Mouse (Mus musculus) thymus, adult 2 months (tissue): Measurements from ENCODE around the gene Muc1. TPM values are rescaled to one million over a fixed set of nuclear protein-coding genes. Genes with fewer than 3 reads are reported as not detected.

Source experiments
- DNase-seq: peaks from one replicate; pipeline ENCODE4 v3.0.0; 2021
- H3K27ac ChIP-seq: fragments of 200-500 bp; 2 replicates; pipeline ENCODE4 v1.5.1; 2012; ENCODE audit warnings: low read length, control low read depth; ENCODE audit not compliant: control insufficient read depth, insufficient read depth
- H3K27me3 ChIP-seq: fragments of 200-500 bp; 2 replicates; pipeline ENCODE4 v1.6.1; 2012; ENCODE audit warnings: mild to moderate bottlenecking, low read length, moderate library complexity, mixed read lengths; ENCODE audit not compliant: control insufficient read depth, insufficient read depth
- H3K36me3 ChIP-seq: fragments of 200-500 bp; 2 replicates; pipeline ENCODE4 v1.6.1; 2012; ENCODE audit warnings: mild to moderate bottlenecking, low read length, moderate library complexity; ENCODE audit not compliant: control insufficient read depth, insufficient read depth
- H3K4me1 ChIP-seq: fragments of 200-500 bp; replicated peaks from 2 replicates; pipeline ENCODE4 v1.6.1; 2012; ENCODE audit warnings: low read length; ENCODE audit not compliant: control insufficient read depth, insufficient read depth
- H3K4me3 ChIP-seq: fragments of 200-500 bp; 2 replicates; pipeline ENCODE4 v1.5.1; 2012; ENCODE audit warnings: mild to moderate bottlenecking, low read length, control low read depth, moderate library complexity; ENCODE audit not compliant: control insufficient read depth, insufficient read depth
- CTCF ChIP-seq: fragments of 200-500 bp; IDR thresholded peaks from 2 replicates; pipeline ENCODE4 v1.5.1; 2012; ENCODE audit warnings: mild to moderate bottlenecking, control low read depth, low read length, moderate library complexity, borderline replicate concordance; ENCODE audit not compliant: control insufficient read depth, poor library complexity, insufficient read depth; ENCODE audit errors: extremely low read depth
- POLR2A ChIP-seq: fragments of 200-500 bp; IDR thresholded peaks from 2 replicates; pipeline ENCODE4 v1.6.1; 2012; ENCODE audit warnings: mild to moderate bottlenecking, low read length, control low read depth, moderate library complexity; ENCODE audit not compliant: control insufficient read depth, poor library complexity, insufficient read depth; ENCODE audit errors: extremely low read depth
- WGBS: fragments of 180-500 bp; shearing (Covaris S2); methylation state at CpG from one replicate; pipeline ENCODE4 v1.1.7; 2018; 5-methylcytosine and 5-hydroxymethylcytosine counted together
- polyA plus RNA-seq: library from polyadenylated mRNA; depleted of rRNA; stranded (reverse); fragments of >200 nt; gene quantifications from 2 replicates; pipeline ENCODE4 v1.2.3, GENCODE M21; 2012

Gene Muc1
- polyA plus RNA-seq, 1 experiment: 14.1 TPM

DNA sequence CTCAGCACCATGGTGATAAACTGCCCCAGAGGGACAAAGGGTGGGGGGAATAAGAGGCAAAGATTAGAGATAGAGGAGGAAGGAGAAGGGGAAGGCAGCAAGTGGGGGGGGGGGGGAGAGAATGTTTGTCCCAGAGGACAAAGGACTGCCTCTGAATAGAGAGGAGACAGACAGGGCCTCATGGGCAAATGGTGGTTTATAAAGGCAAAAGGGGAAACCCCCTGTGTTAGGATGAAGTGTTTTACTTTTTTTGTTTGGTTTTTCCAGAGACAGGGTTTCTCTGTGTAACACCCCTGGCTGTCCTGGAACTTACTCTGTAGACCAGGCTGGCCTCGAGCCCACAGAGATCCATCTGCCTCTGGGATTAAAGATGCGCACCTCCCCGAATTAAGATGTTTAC, 31.4 kb downstream of the Muc1 start:
- Histone ChIP-seq H3K36me3 (no peaks in the 10 kb centered on the region), H3K27ac (no peak overlapping the region), H3K4me3 (no peak overlapping the region), H3K4me1 (no peaks in the 10 kb centered on the region), H3K27me3 (no peaks in the 10 kb centered on the region)
- no peak for DNase-seq
- TF ChIP-seq CTCF: no peak
- no peak for TF ChIP-seq POLR2A
- 93% methylated on average over 3 of the region's 3 CpGs for WGBS

DNA sequence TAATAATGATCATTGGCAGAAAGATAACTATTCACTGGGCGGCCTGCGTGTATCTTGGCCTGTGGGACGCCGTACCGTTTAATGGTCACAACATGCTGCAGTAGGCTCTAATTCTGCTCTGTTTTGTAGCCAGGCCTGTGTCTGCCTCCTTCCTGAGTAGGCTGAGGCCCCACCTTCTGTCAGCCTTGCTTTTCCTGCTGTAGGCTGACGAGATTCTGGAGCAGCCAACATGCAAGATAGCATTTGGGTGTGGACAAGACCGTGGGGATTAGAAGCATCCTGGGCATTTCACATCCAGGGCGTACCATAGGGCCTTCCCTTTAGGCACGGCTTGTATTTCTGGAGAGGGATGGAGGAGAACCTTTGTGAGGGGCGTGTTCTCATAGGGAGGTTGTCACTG, 33.6 kb downstream of the Muc1 start:
- no peak overlapping the region for H3K4me3 ChIP-seq
- TF ChIP-seq CTCF (no peak), POLR2A (no peak)
- peaks cover 4% of the 10 kb centered on the region for H3K4me1 ChIP-seq
- H3K36me3 ChIP-seq: no peaks in the 10 kb centered on the region
- H3K27me3 ChIP-seq: no peaks in the 10 kb centered on the region
- WGBS: 74% methylated on average over 10 of the region's 10 CpGs
- no peak for DNase-seq
- no peak overlapping the region; the same call in 1 of the 2 replicates for H3K27ac ChIP-seq

DNA sequence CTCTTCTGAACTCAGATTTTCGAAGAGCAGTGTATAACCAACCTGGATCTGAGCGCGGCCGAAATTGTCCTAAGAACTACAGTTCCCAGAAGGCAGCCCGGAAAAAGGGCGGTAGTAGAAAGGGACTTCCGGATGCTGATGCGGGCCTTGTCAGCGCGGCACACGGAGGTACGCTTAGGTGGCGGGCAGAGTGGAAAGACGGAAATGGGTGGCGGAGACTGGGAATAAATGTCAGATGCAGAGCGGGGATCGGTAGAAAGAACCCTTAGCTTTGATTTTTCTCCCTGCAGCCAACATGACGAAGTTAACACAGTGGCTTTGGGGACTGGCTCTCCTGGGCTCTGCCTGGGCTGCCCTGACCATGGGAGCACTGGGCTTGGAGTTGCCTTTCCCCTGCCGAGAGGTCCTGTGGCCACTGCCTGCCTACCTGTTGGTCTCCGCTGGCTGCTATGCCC, 37.6 kb downstream of the Muc1 start:
- WGBS: under 1% methylated on average over 20 of the region's 20 CpGs
- Histone ChIP-seq H3K27ac (no peak overlapping the region), H3K36me3 (no peaks in the 10 kb centered on the region), H3K27me3 (no peaks in the 10 kb centered on the region), H3K4me3 (peak overlapping the region; percentile 81), H3K4me1 (peaks cover 25% of the 10 kb centered on the region)
- 0 out of 2 replicates have a peak, but pooled peaks have one; percentile 15 for TF ChIP-seq CTCF
- peak; percentile 78 for TF ChIP-seq POLR2A
- peak; percentile 80 for DNase-seq

DNA sequence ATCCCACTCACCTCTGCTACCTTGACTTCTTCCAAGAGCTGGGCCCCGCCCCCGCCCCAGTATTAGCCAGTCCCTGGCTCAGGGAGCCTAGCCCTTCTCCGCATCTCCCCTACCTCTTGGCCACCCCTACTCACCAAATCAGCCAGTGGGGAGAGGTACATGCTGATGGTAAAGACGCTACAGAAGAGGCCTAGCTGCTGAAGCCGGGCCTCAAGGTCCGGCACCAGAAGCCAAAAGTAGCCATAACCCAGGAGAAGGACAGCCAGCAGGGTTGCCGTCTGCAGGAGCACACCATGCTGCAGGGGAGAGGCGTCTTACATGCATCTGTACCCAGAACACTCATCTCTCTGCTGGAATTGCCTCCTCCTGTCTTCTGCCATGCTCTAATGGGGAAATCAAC, 40.1 kb downstream of the Muc1 start:
- Histone ChIP-seq H3K27ac (no peak overlapping the region), H3K4me3 (no peak overlapping the region), H3K36me3 (no peaks in the 10 kb centered on the region), H3K4me1 (peaks cover 25% of the 10 kb centered on the region), H3K27me3 (no peaks in the 10 kb centered on the region)
- DNase-seq: no peak
- TF ChIP-seq POLR2A: no peak
- no peak for TF ChIP-seq CTCF
- WGBS: 95% methylated on average over 8 of the region's 8 CpGs

DNA sequence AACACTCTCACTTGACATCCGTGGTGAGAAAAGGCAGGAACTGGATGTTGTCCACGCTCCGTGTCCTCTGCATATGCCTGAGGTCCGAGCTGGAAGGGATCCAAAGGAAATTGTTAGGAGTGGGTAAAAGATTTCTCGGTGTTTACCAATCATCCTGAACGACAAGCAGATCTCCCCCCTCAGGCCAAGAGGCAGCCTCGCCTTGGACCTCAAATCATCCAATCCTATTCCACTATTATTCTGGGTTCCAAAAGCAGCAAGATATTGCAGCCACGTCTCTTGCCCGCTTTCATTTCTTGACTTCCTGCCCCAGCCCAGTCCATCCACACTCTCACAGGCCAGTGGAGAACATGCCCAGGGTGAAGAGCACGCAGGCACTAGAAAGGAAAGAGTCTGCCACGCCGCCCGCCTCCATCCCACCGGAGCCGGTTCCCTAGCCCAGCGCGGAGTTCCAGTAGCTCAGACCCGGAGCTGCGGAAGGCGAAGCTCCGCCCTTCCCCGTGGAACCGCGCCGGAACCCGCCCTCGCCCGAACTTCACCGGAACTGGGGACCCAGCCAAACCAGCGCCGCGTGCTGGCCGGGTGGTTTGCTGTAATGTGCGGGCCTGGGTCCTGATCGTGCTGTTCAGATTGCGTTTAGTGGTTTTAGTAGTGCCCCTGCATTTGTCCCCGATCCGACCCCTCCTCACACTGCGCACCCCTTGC, 41.3 kb downstream of the Muc1 start, which contains the start of gene Slc50a1:
Gene Slc50a1, minus strand, starts transcription at position 520 of the 705 bp plus-strand sequence.
- H3K4me3 ChIP-seq: peak within 1 kb of the TSS; percentile 69
- peak within 1 kb of the TSS; percentile 0; the same call in 1 of the 2 replicates for H3K27ac ChIP-seq
- peaks cover 25% of the 10 kb centered on the region for H3K4me1 ChIP-seq
- H3K27me3 ChIP-seq: no peaks in the 10 kb centered on the region
- peak; percentile 64 for TF ChIP-seq POLR2A
- TF ChIP-seq CTCF: peak; percentile 70; the same call in 1 of the 2 replicates
- under 1% methylated on average over 39 of the region's 39 CpGs for WGBS
- peak; percentile 84 for DNase-seq
- no peaks in the 10 kb centered on the region for H3K36me3 ChIP-seq

DNA sequence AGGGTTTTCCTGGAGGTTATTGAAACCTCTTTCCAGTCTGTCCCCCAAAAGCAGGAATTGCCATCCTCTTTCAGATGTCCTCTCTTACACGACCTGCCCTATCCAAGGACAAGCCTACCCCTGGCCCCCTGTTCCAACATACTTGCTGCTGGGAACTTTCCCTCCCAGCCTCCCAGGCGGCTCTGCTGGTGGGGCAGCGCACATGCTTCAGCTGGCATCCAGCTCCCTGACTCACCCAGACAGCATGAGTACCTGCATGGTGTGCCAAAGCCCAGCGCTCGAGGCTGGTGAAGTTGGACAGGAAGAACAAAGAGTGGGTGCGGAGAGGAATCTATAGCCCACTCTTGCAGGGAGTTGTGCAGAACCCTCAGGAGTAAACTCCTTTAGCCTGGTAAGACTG, 42.0 kb downstream of the Muc1 start:
- H3K4me1 ChIP-seq: peaks cover 25% of the 10 kb centered on the region
- H3K4me3 ChIP-seq: peak overlapping the region; percentile 69; the same call in 1 of the 2 replicates

More for the DNA sequence above, 42.0 kb downstream of the Muc1 start:
- Histone ChIP-seq H3K27ac (no peak overlapping the region), H3K27me3 (no peaks in the 10 kb centered on the region), H3K36me3 (no peaks in the 10 kb centered on the region)
- no peak for DNase-seq
- 79% methylated on average over 6 of the region's 6 CpGs for WGBS
- TF ChIP-seq CTCF: no peak
- no peak for TF ChIP-seq POLR2A
